Mouse (Mus musculus): ENCODE results near the gene Zfp335. TPM values are rescaled to one million over a fixed set of nuclear protein-coding genes. Genes with fewer than 3 reads are reported as not detected.
"Not testable (repeated sequence)": the region's sequence is repeated elsewhere in the genome, so short reads cannot be mapped to it uniquely, and the experiment has no call there.

Gene Zfp335
- total and polyA plus RNA-seq, 2 experiments from 2014 or later = 3.7 to 18.0 TPM

DNA sequence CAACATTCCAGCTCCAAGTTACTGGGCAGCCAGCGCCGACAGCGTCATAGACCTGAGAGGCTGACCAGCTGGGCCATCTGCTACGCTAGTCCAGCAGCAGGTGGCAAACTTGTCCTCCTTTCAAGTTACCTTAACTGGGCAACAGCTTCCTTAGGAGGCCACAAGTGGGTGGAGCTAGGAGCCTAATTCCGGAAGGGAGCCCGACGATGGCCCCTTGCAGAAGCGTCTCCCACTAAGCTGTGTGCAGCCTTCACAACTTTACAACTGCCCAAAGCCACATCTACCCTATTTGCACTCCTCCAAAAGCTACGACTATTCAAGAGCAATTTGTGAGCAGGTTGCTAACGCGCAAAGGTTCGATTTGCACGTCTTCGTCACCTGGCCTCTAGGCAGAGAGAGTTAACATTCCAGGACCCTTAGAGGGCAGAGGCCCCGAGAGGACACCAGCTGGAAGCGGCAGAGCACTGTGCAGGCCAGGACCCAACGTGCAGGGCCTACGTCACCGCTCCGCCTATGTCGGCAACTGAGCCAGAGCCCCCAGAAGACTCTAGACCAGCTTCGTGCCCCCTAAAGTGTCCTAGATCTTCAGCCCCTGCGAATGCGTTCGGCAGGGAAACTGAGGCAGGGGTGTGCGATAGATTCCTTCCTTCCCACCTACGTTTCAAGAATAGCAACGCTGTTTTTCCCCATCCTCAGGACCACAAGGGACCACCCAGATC is 32.9 kb downstream of the Zfp335 start:
- H3K27me3 ChIP-seq (ENCODE audit: control insufficient read depth, insufficient read depth, low read length) = no peaks in the 10 kb centered on the region
- peak overlapping the region; percentile 94 for H3K4me2 ChIP-seq (ENCODE audit: low read depth, low read length)
- no peaks in the 10 kb centered on the region for H3K9me3 ChIP-seq (replicated peaks; ENCODE audit: control insufficient read depth, low read length)
- H3K4me1 ChIP-seq (ENCODE audit: control insufficient read depth, insufficient read depth) = peaks cover 33% of the 10 kb centered on the region
- peak overlapping the region; percentile 100 for H3K27ac ChIP-seq (ENCODE audit: low read depth)
- WGBS = 1% methylated on average over 28 of the region's 28 CpGs
- ATAC-seq (ENCODE audit: insufficient read depth, low read depth) (peak; percentile 42), DNase-seq (ENCODE audit: low spot score) (peak; percentile 73)
- H3K9ac ChIP-seq (replicated peaks; ENCODE audit: low read depth, low read length) = peak overlapping the region; percentile 100
- TF ChIP-seq EP300 (IDR thresholded peaks at IDR 0.05; ENCODE audit: low read depth) (0 out of 2 replicates have a peak, but pooled peaks have one; percentile 28), CTCF (IDR thresholded peaks at IDR 0.05; ENCODE audit: low read depth) (peak; percentile 29)
- peaks cover 17% of the 10 kb centered on the region for H3K36me3 ChIP-seq (replicated peaks; ENCODE audit: control insufficient read depth, insufficient read depth, low read length)
- peak overlapping the region; percentile 92 for H3K4me3 ChIP-seq (ENCODE audit: low read depth, low read length)

- WGBS = 72% methylated on average over 11 of the region's 11 CpGs
- not testable (repeated sequence) for ATAC-seq (ENCODE audit: insufficient read depth, low read depth); H3K36me3 ChIP-seq (replicated peaks; ENCODE audit: control insufficient read depth, insufficient read depth, low read length); DNase-seq (ENCODE audit: low spot score); H3K9ac ChIP-seq (replicated peaks; ENCODE audit: low read depth, low read length); H3K27me3 ChIP-seq (ENCODE audit: control insufficient read depth, insufficient read depth, low read length); H3K9me3 ChIP-seq (replicated peaks; ENCODE audit: control insufficient read depth, low read length)
- Histone ChIP-seq H3K4me1 (ENCODE audit: control insufficient read depth, insufficient read depth) (peaks cover 35% of the 10 kb centered on the region), H3K4me3 (ENCODE audit: low read depth, low read length) (peak overlapping the region; percentile 92; the same call in 1 of the 2 replicates), H3K4me2 (ENCODE audit: low read depth, low read length) (peak overlapping the region; percentile 94), H3K27ac (ENCODE audit: low read depth) (peak overlapping the region; percentile 100)
These were observed 34.0 kb downstream of the Zfp335 start for GRCm38 (mm10) chr2:164877376-164878215.

GRCm38 (mm10) chr2:164875648-164876047 is 35.9 kb downstream of the Zfp335 start:
- ATAC-seq (ENCODE audit: insufficient read depth, low read depth); H3K4me3 ChIP-seq (ENCODE audit: low read depth, low read length); H3K27me3 ChIP-seq (ENCODE audit: control insufficient read depth, insufficient read depth, low read length); DNase-seq (ENCODE audit: low spot score); H3K9me3 ChIP-seq (replicated peaks; ENCODE audit: control insufficient read depth, low read length); H3K4me2 ChIP-seq (ENCODE audit: low read depth, low read length); H3K36me3 ChIP-seq (replicated peaks; ENCODE audit: control insufficient read depth, insufficient read depth, low read length); H3K9ac ChIP-seq (replicated peaks; ENCODE audit: low read depth, low read length): not testable (repeated sequence)
- 66% methylated on average over 2 of the region's 2 CpGs for WGBS
- Histone ChIP-seq H3K4me1 (ENCODE audit: control insufficient read depth, insufficient read depth) (peaks cover 32% of the 10 kb centered on the region), H3K27ac (ENCODE audit: low read depth) (peak overlapping the region; percentile 91; the same call in 1 of the 2 replicates)

- TF ChIP-seq CTCF (IDR thresholded peaks at IDR 0.05; ENCODE audit: low read depth) (no peak), EP300 (IDR thresholded peaks at IDR 0.05; ENCODE audit: low read depth) (peak; percentile 90)
- no peaks in the 10 kb centered on the region for H3K9me3 ChIP-seq (replicated peaks; ENCODE audit: control insufficient read depth, low read length)
- H3K27ac ChIP-seq (ENCODE audit: low read depth) = peak overlapping the region; percentile 91
- DNase-seq (ENCODE audit: low spot score) = peak; percentile 59
- no peaks in the 10 kb centered on the region for H3K27me3 ChIP-seq (ENCODE audit: control insufficient read depth, insufficient read depth, low read length)
- H3K4me1 ChIP-seq (ENCODE audit: control insufficient read depth, insufficient read depth) = peaks cover 26% of the 10 kb centered on the region
- peaks cover 5% of the 10 kb centered on the region; the same call in 1 of the 2 replicates for H3K36me3 ChIP-seq (replicated peaks; ENCODE audit: control insufficient read depth, insufficient read depth, low read length)
- H3K9ac ChIP-seq (replicated peaks; ENCODE audit: low read depth, low read length) = 0 out of 2 replicates have a peak overlapping the region, but pooled peaks have one; percentile 18
- H3K4me3 ChIP-seq (ENCODE audit: low read depth, low read length) = no peak overlapping the region
- peak; percentile 44 for ATAC-seq (ENCODE audit: insufficient read depth, low read depth)
- WGBS = 8% methylated on average over 1 of the region's 1 CpGs
- H3K4me2 ChIP-seq (ENCODE audit: low read depth, low read length) = peak overlapping the region; percentile 22; the same call in 1 of the 2 replicates
These were observed 37.3 kb downstream of the Zfp335 start for GRCm38 (mm10) chr2:164874239-164874769.

DNA sequence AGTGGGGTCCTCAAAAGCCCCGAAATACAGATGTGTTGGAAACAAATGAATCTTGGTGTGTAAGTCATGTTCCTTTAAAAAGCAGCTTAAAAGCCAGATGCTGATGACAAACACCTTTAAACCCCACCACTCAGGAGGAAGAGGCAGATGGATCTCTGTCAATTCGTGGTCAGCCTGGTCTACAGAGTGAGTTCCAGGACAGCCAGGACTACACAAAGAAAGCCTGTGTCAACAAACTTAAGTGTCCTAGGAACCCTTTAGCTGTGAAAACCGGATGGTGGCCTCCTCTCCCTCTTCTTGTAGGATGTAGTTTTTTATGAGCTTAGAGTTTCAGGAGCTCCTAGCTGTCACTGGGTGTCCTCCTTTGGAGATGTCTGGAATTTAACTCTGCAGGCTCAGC is 37.9 kb downstream of the Zfp335 start:
- ATAC-seq (ENCODE audit: insufficient read depth, low read depth) = no peak
- WGBS = 53% methylated on average over 3 of the region's 3 CpGs

More for the DNA sequence above, 37.9 kb downstream of the Zfp335 start:
- Histone ChIP-seq H3K36me3 (replicated peaks; ENCODE audit: control insufficient read depth, insufficient read depth, low read length) (peaks cover 5% of the 10 kb centered on the region; the same call in 1 of the 2 replicates), H3K4me2 (ENCODE audit: low read depth, low read length) (no peak overlapping the region; the same call in 1 of the 2 replicates), H3K4me3 (ENCODE audit: low read depth, low read length) (no peak overlapping the region), H3K9me3 (replicated peaks; ENCODE audit: control insufficient read depth, low read length) (no peaks in the 10 kb centered on the region), H3K27ac (ENCODE audit: low read depth) (peak overlapping the region; percentile 91), H3K27me3 (ENCODE audit: control insufficient read depth, insufficient read depth, low read length) (no peaks in the 10 kb centered on the region), H3K9ac (replicated peaks; ENCODE audit: low read depth, low read length) (no peak overlapping the region), H3K4me1 (ENCODE audit: control insufficient read depth, insufficient read depth) (peaks cover 22% of the 10 kb centered on the region)
- TF ChIP-seq EP300 (IDR thresholded peaks at IDR 0.05; ENCODE audit: low read depth) (no peak), CTCF (IDR thresholded peaks at IDR 0.05; ENCODE audit: low read depth) (no peak)
- no peak for DNase-seq (ENCODE audit: low spot score)

Data from heart, postnatal 0 days (tissue).